Mouse (Mus musculus): Measurements from ENCODE around the gene Nupr1.

The Nupr1 gene

GRCm38 (mm10) chr7:126595890-126596289 lies 34.8 kb downstream of the Nupr1 start:
- no peak for DNase-seq

DNA sequence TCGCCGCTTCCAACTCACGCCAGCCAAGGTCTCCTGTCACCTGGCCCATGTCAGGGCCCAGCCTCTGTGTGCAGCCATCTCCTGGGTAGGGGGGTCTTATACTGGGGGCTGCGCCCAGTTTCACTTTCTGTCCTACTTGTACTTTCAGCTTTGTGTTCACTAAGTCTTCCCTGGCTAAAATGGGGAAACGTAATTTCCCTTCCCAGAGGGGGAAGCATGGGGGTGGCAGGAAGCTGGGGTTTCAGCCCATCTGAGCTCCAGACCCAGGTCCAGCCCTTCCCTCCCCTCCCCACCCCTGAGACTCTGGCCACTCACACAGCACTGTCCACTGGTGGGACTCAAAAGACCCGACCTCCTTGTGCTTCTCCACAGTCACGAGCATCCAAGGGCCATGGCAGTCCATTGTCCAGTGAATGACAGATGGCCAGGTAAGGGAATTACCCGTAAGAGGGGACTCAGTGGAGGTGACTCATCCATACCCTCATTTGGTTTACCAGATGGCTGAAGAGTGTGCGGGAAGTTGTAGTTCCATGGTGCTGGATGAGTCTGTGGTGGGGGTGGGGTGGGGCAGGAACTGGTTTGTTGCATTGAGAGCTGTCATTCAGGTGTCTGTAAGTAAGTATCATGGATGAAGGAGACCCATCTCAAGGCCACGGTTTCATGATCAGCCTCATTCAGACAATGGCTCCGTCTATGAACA lies 35.6 kb downstream of the Nupr1 start, which contains the start of gene Il27:
Gene Il27 (minus strand): TSS at position 80 of the 700 bp plus-strand sequence.
- DNase-seq, result no peak

DNA sequence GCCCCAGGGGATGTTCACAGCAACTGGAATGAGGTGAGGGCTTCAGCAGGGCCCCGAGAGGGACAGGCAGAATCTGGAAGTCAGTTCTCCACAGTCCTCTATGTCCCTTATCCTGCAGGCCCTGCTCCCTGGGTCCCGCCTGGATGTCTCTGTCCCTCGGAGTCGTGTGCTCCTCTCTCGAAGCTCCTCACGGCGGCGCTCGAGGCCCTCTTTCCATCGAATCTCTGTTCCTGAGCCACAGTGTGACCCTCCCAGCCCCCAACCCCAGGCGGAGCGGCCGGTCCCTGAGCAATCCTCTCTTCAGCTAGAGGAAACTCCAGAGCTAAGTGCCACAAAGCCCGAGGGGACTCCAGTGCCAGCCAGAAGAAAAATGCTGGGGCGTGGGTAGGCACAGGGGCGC lies 42.9 kb downstream of the Nupr1 start:
- peak; percentile 79 for DNase-seq

DNA sequence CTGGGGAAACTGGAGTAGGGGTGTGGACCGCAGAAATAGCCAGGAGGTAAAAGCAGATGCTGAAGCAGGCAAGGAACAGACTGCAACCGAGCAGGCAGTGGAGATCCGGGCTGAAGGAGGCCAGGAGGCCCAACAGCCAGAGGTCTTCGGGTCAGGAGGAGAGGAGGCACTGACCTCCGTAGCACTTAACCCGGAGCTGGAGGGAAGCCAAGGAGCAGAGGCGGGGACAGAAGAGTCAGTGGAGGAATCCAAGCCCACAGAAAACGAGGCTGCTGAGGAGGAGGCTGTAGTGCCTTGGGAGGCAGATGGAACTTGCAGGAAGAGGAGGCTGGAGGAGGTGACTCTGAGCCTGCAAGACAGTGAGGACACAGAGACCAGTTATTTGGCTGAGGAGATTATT lies 43.8 kb downstream of the Nupr1 start:
- DNase-seq, result no peak

DNA sequence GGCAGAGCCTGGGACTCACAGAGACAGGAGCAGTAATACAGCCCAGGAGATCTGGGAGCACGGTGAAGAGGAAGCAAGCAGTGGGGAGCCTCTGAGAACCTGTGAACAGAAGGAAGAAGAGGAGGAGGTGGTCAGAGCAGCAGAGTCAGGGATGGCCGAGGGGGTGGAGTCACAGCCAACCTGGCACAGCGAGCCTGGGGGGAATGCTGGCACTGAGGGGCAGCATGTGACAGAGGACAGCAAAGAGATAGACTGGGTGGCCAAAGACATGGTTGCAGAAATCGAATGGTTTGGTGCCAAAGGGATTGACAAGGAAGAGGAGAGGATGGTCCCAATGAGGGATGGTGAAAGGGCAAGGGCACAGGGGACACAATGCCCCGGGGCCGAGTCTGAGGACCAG lies 44.9 kb downstream of the Nupr1 start, which contains the start of gene Cln3:
Gene Cln3 (minus strand): TSS at position 101 of the 400 bp plus-strand sequence.
- no peak for DNase-seq

GRCm38 (mm10) chr7:126584506-126584977 lies 46.1 kb downstream of the Nupr1 start, which contains the start of gene Apobr:
Gene Apobr (plus strand): TSS chr7:126584942.
- no peak for DNase-seq

DNA sequence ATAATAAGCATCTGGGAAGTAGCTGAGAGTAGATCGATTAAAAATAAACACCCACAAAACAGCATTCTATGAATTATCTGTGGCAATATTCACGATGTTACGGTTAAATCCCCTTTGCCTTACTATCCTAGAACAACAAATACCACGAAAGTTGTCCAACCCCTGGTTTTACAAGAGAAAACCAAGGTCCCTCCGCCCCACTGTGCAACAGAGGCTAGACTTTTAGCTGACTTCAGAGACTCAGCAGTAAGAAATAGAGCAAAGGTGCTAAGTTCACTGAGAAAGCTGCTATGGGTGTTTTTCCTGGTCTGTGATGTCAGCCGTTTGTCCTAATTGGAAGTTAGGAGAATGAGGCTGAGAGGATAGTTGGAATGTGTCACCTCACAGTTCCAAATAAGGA lies 46.9 kb downstream of the Nupr1 start:
- no peak for DNase-seq

GRCm38 (mm10) chr7:126583251-126583709 lies 47.4 kb downstream of the Nupr1 start:
- peak; percentile 95 for DNase-seq

DNA sequence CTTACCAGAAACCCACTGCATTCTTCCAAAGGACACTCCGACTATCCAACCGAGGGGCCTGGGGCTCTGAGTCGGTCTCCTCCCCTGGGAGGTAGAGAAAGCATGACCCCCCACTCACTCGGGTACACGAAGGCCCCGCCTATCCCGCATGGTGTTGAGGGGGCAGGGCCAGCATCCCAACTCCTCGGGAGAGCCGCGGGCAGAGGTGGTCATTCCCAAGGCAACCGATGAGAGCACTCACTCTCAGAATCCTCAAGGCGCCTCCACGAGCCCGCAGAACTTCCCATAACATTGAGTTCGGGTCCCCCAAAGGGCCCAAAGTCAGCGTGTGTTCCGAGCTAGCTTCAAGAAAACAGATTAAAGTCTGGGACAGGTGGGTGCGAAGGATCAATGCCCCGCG lies 47.9 kb downstream of the Nupr1 start:
- DNase-seq, result peak; percentile 60

- peak; percentile 32 for DNase-seq
Observed at GRCm38 (mm10) chr7:126581661-126582060, 49.0 kb downstream of the Nupr1 start.

- peak; percentile 40 for DNase-seq
Observed at GRCm38 (mm10) chr7:126579172-126579571, 51.5 kb downstream of the Nupr1 start.

GRCm38 (mm10) chr7:126576946-126577345 lies 53.7 kb downstream of the Nupr1 start:
- peak; percentile 67 for DNase-seq
